Mouse (Mus musculus): ENCODE results near the gene Pgbd5.

DNA sequence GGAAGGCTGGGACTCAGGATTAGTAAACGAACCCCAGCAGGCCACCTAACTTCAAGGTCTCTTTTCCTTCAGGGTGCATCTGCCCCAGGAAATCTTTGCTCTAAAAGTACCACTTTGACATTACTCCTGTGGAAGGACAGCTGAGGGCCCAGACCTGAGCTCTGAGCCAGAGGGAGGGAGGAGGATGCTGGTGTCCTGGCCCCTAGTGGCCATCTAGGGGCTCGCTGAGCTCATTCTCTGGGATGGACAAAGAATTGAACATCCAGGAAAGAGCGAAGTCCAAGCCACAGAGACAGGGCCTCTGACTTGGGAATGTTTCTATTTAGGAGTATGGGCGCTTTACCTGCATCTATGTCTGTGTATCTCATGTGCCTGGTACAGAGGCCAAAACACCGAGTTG is 87.8 kb downstream of the Pgbd5 start:
- no peak for TF ChIP-seq CTCF (conservative IDR thresholded peaks at IDR 0.05; ENCODE audit: low read length)
- TF ChIP-seq POU5F1 (IDR thresholded peaks at IDR 0.05; ENCODE audit: borderline replicate concordance, low read length) = no peak
- TF ChIP-seq NANOG (IDR thresholded peaks at IDR 0.05; ENCODE audit: borderline replicate concordance, low read length) = no peak
